Mouse (Mus musculus): ENCODE results near the gene Pik3r2. TPM values are rescaled to one million over a fixed set of nuclear protein-coding genes. Genes with fewer than 3 reads are reported as not detected.

The Pik3r2 gene
- total RNA-seq, 1 experiment from 2014 or later, result 62.1 TPM

GRCm38 (mm10) chr8:70801156-70801555, 24.6 kb upstream of the Pik3r2 start:
- no peak for DNase-seq

- DNase-seq, result no peak
Observed at GRCm38 (mm10) chr8:70800648-70801047, 24.1 kb upstream of the Pik3r2 start.

- no peak for DNase-seq
Observed at GRCm38 (mm10) chr8:70798281-70798680, 21.8 kb upstream of the Pik3r2 start.

GRCm38 (mm10) chr8:70797081-70798070, 20.9 kb upstream of the Pik3r2 start:
- peak; percentile 85 for DNase-seq

- DNase-seq, result peak; percentile 91
Observed at GRCm38 (mm10) chr8:70796403-70797080, 20.0 kb upstream of the Pik3r2 start.

GRCm38 (mm10) chr8:70795370-70795769, 18.9 kb upstream of the Pik3r2 start:
- DNase-seq, result no peak

- DNase-seq, result no peak
Observed at GRCm38 (mm10) chr8:70794215-70794614, 17.7 kb upstream of the Pik3r2 start.

- peak; percentile 61 for DNase-seq
Observed at GRCm38 (mm10) chr8:70792700-70793099, 16.2 kb upstream of the Pik3r2 start.

GRCm38 (mm10) chr8:70791975-70792691, 15.6 kb upstream of the Pik3r2 start:
- peak; percentile 98 for DNase-seq

GRCm38 (mm10) chr8:70791294-70791701, 14.8 kb upstream of the Pik3r2 start:
- no peak for DNase-seq

- DNase-seq, result no peak
Observed at GRCm38 (mm10) chr8:70790846-70791245, 14.3 kb upstream of the Pik3r2 start.

GRCm38 (mm10) chr8:70789046-70789445, 12.5 kb upstream of the Pik3r2 start:
- DNase-seq, result no peak

- no peak for DNase-seq
Observed at GRCm38 (mm10) chr8:70787941-70788667, 11.6 kb upstream of the Pik3r2 start.

- DNase-seq, result no peak
Observed at GRCm38 (mm10) chr8:70787051-70787445, 10.5 kb upstream of the Pik3r2 start.

GRCm38 (mm10) chr8:70786291-70787050, 10.0 kb upstream of the Pik3r2 start:
- DNase-seq, result no peak

GRCm38 (mm10) chr8:70780093-70780492, 3.6 kb upstream of the Pik3r2 start:
- DNase-seq, result no peak

- no peak for DNase-seq
Observed at GRCm38 (mm10) chr8:70775851-70776495, 540 bp downstream of the Pik3r2 start.

GRCm38 (mm10) chr8:70775227-70775626, 1.3 kb downstream of the Pik3r2 start:
- no peak for DNase-seq

GRCm38 (mm10) chr8:70774740-70775139, 1.8 kb downstream of the Pik3r2 start:
- DNase-seq, result no peak

GRCm38 (mm10) chr8:70773833-70774232, 2.7 kb downstream of the Pik3r2 start:
- peak; percentile 86 for DNase-seq

- DNase-seq, result no peak
Observed at GRCm38 (mm10) chr8:70773410-70773809, 3.1 kb downstream of the Pik3r2 start.

Measured in adrenal gland, postnatal 25 days (tissue).